Mouse (Mus musculus): ENCODE data around the gene Arhgap33. TPM values are rescaled to one million over a fixed set of nuclear protein-coding genes. Genes with fewer than 3 reads are reported as not detected.
A peak's percentile ranks its signal among the peaks of the same experiment; 100 is the strongest.

Gene Arhgap33
- polyA plus RNA-seq (2016; fragmentation: Nextera tagmentation; extraction: Ambion mirVana): 4.0 and 4.8 TPM in 2 replicates

DNA sequence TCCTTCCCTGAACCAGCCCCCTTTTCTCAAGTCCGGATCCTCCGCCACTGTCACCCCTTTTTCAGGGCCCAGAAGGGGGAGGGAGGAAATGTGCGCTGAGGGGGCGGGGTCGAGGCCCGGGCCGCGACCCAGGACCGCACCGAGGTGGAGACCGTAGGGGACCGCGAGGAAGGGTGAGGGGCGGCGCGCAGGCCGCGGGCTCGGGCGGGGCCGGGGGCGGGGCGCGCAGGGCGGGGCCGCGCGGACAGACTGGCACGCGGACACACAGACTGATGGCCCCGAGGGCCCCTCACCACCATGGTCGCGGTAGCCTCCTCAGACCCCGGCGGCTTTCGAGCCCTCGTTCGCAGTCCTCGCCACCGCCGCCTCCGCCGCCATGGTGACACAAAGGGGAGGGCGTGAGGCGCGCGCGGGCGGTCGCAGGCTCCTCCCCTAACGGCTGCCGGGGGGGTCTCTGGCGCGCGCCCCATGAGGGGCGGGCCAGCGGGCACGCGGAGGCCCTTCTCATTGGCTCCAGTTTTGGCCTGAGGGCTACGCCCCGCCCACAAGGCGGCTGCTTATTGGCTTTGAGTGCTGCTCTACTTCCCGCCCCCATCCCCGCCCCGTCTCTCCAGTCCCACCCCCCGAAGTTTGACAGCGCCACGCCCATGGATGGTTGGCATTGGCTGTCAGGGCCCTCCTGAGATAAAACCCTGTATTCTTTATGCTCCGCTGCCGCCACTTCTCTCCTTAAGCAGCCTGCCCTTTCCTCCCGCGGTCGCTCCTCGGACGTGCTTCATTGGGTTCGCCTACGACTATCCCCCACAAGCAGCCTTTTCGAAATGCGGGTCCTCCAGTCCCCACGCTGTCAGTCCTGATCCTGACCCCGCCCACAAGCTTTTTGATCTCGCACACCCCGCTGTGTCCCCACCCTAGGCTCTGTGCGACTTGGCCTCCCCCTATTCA is at the start of gene Arhgap33:
Gene Arhgap33, minus strand, starts transcription at position 428 of the 945 bp plus-strand sequence.
- Histone ChIP-seq H3K27ac (peak within 1 kb of the TSS; percentile 83), H3K4me3 (peak within 1 kb of the TSS; percentile 77), H3K36me3 (peaks cover 40% of the 10 kb centered on the region), H3K9ac (peak within 1 kb of the TSS; percentile 83), H3K9me3 (replicated peaks) (no peaks in the 10 kb centered on the region), H3K27me3 (replicated peaks) (no peaks in the 10 kb centered on the region), H3K4me2 (peak within 1 kb of the TSS; percentile 99), H3K4me1 (peaks cover 43% of the 10 kb centered on the region)
- WGBS (ENCODE audit: insufficient replicate concordance): 4% methylated on average over 82 of the region's 84 CpGs
- ATAC-seq: peak; percentile 93

DNA sequence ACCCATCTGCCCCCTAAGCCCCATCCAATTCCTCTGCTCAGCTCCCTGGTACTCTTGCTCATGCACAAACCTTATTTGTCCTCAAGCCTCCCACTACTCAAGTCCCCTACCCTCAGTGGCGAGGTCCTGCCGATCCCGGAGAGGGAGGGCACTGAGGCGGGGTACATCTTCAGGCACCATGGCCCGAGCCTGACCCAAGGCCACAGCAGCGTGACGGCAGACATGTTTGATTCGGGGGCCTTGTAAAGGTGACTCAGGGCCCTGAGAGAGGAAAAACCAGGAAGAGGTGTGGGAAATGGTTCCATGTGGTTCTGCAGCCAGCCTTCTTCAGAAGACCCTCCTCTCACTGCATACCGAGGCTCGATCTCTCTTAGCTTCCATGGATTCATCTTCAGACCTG is 49.5 kb upstream of the Arhgap33 start:
- no peak for ATAC-seq
- no peaks in the 10 kb centered on the region for H3K27me3 ChIP-seq (replicated peaks)
- WGBS (ENCODE audit: insufficient replicate concordance): 91% methylated on average over 10 of the region's 10 CpGs

DNA sequence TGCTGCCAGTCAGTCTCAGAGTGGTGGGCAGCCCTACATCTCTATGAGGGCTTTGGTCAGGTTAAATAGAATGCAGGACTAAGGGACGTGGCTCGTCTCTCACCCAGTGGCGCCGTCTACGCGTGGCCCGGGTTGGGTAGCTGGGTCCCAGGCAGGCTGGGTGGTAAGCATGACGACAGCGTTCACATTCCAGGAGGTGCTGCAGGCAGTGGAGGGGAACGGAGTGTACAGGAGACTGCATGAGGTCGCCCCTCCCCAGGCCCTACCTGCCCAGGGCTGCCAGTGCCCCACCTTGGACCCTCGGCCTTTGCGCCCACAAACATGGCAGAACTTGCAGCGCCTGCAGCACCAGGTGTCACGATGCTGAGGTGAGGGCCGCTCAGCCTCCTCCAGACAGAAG is 46.7 kb upstream of the Arhgap33 start:
- peaks cover 4% of the 10 kb centered on the region for H3K4me1 ChIP-seq
- peaks cover 100% of the 10 kb centered on the region for H3K36me3 ChIP-seq
- H3K27me3 ChIP-seq (replicated peaks): no peaks in the 10 kb centered on the region
- no peak overlapping the region for H3K4me2 ChIP-seq
- no peak overlapping the region for H3K27ac ChIP-seq
- H3K9me3 ChIP-seq (replicated peaks): no peaks in the 10 kb centered on the region
- no peak overlapping the region for H3K4me3 ChIP-seq
- no peak for ATAC-seq
- H3K9ac ChIP-seq: no peak overlapping the region
- WGBS (ENCODE audit: insufficient replicate concordance): 93% methylated on average over 16 of the region's 16 CpGs

More for the DNA sequence above, 49.5 kb upstream of the Arhgap33 start:
- H3K4me1 ChIP-seq: peaks cover 16% of the 10 kb centered on the region
- peaks cover 77% of the 10 kb centered on the region for H3K36me3 ChIP-seq
- H3K27ac ChIP-seq: no peak overlapping the region
- no peaks in the 10 kb centered on the region for H3K9me3 ChIP-seq (replicated peaks)
- H3K9ac ChIP-seq: no peak overlapping the region
- no peak overlapping the region for H3K4me3 ChIP-seq
- no peak overlapping the region for H3K4me2 ChIP-seq

DNA sequence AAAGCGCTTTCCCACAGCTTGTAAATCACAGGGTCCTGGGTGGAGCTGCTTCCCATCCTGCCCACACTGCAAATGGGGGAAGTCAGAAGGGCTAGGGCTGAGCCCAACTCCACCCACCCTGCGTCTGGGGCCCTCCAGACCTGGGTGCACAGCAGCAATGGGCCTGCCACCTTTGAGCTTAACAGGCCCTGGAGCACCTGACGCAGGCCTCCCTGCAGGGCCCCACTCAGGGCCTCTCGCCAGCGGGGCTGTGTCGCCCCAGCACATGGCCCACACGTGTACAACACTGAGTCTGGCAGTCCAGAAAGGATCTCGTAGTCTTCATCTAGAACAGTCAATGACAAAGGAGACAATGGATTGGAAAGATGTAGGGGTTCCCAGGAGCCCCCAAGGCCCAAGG is 45.1 kb upstream of the Arhgap33 start:
- H3K36me3 ChIP-seq: peaks cover 100% of the 10 kb centered on the region
- no peak overlapping the region for H3K27ac ChIP-seq
- no peaks in the 10 kb centered on the region for H3K27me3 ChIP-seq (replicated peaks)
- no peak overlapping the region for H3K9ac ChIP-seq
- H3K4me3 ChIP-seq: no peak overlapping the region
- H3K4me1 ChIP-seq: no peaks in the 10 kb centered on the region
- H3K9me3 ChIP-seq (replicated peaks): no peaks in the 10 kb centered on the region
- 86% methylated on average over 8 of the region's 8 CpGs for WGBS (ENCODE audit: insufficient replicate concordance)
- no peak overlapping the region for H3K4me2 ChIP-seq
- ATAC-seq: no peak

DNA sequence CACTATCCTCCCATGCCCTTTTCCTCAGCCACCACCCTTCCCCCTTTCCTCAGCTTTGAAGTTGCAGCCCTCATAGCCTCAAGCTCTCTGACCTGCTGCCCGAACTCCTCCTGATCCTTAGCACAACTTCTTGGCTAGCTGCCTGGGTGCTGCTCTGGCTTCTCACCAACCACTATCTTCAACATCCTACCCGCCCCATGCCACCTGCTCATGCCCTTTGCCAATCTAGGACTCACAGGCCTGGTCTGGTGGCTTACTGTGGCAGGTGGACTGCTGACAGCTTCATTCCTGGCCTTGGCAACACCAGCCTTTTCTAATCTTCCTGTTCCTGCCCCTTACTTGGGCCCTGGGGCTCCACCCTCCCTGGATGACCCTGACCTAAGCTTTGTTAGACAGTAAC is 38.1 kb upstream of the Arhgap33 start:
- WGBS (ENCODE audit: insufficient replicate concordance): 74% methylated on average over 2 of the region's 2 CpGs
- H3K4me3 ChIP-seq: no peak overlapping the region
- peaks cover 100% of the 10 kb centered on the region for H3K36me3 ChIP-seq
- no peaks in the 10 kb centered on the region for H3K9me3 ChIP-seq (replicated peaks)
- no peak overlapping the region for H3K9ac ChIP-seq
- no peaks in the 10 kb centered on the region for H3K27me3 ChIP-seq (replicated peaks)
- no peak for ATAC-seq
- no peak overlapping the region for H3K4me2 ChIP-seq
- H3K27ac ChIP-seq: no peak overlapping the region
- peaks cover 20% of the 10 kb centered on the region for H3K4me1 ChIP-seq

DNA sequence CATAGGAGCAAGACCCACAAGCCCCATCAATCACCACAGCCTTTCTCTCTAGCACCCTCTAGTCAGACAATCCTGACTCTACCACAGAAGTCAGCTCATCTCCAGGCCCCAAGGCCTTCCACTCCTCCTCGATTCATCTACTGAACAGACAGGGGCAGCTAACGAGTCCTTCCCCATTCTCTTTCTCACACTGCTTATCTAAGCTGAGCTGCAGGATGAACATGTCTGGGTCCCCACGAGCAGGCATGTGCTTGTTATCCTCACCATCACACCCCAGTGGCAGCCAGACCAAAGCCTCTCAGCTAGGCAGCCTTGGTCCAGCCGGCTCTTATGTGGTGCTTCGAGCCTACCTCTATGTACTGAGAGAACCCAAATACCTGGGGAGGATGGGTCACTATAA is 37.5 kb upstream of the Arhgap33 start:
- H3K4me2 ChIP-seq: no peak overlapping the region
- 59% methylated on average over 5 of the region's 5 CpGs for WGBS (ENCODE audit: insufficient replicate concordance)
- 0 out of 2 replicates have a peak overlapping the region, but pooled peaks have one; percentile 43 for H3K27ac ChIP-seq
- peaks cover 98% of the 10 kb centered on the region for H3K36me3 ChIP-seq
- ATAC-seq: 0 out of 2 replicates have a peak, but pooled peaks have one; percentile 36
- H3K4me3 ChIP-seq: no peak overlapping the region
- no peaks in the 10 kb centered on the region for H3K27me3 ChIP-seq (replicated peaks)
- H3K9ac ChIP-seq: no peak overlapping the region
- no peaks in the 10 kb centered on the region for H3K9me3 ChIP-seq (replicated peaks)
- H3K4me1 ChIP-seq: peaks cover 20% of the 10 kb centered on the region

DNA sequence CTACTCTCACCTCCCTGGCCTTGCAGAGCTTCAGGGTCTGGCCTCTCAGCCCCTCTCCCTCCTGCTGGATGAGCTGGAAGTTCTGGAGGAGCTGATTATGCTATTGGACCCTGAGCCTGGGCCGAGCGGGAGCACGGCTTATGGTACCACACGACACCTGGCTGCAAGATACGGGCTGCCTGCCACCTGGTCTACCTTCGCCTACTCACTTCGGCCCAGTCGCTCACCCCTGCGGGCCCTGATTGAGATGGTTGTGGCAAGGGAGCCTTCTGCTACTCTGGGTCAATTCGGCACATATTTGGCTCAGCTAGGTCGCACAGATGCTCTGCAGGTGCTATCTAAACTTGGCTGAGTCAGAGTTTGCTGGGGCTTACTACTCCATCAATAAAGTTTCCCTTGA is 32.7 kb upstream of the Arhgap33 start:
- H3K9me3 ChIP-seq (replicated peaks): no peaks in the 10 kb centered on the region
- WGBS (ENCODE audit: insufficient replicate concordance): 87% methylated on average over 11 of the region's 11 CpGs
- no peaks in the 10 kb centered on the region for H3K27me3 ChIP-seq (replicated peaks)
- H3K4me2 ChIP-seq: no peak overlapping the region
- H3K4me3 ChIP-seq: no peak overlapping the region
- peaks cover 82% of the 10 kb centered on the region for H3K36me3 ChIP-seq
- no peak overlapping the region for H3K9ac ChIP-seq
- no peak overlapping the region for H3K27ac ChIP-seq
- peaks cover 21% of the 10 kb centered on the region for H3K4me1 ChIP-seq
- ATAC-seq: no peak

DNA sequence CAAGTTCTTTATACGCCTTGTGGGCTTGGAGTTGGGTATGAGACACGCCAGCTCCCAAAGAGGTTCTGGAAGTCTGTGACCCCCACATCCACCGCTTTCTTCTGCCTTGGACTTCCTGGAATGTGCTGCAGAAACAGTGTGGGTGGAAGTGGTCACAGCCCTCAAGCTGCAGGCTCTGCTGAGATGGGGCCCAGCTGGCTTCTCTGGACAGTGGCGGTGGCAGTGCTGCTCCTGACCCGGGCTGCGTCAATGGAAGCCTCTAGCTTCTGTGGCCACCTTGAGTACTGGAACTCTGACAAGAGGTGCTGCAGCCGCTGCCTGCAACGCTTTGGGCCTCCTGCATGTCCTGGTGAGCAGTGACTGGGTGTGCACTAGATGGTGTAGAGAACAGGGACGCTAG is 31.2 kb upstream of the Arhgap33 start:
- no peak overlapping the region for H3K4me3 ChIP-seq

DNA sequence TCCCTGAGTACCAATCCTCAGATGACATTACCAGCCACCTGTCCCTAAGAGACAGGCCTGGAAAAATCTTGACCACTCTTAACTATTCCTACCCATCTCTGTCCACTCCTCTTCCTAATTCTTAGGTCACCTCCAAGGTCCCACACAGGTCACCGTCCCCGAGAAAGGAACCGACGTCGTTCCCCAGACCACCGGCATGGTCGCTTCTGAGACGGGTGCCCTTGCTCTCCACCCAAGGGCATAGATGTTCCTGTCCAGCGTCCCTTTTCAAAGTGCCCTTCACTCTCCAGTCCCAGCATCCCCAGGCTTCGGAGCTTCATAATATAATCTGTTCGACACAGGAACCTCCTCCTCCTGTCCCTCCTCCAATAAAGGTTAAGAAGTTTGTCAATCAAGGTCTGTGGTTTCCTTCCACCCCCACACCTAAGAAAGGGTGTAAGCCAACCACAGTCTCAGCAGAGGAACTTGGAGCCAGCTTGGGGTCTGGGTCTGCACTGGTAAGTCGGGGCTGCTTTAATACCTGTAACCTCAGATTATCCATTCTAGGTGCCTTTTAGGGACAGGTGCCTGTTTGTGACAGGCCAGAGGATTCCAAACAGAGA is 30.2 kb upstream of the Arhgap33 start, which contains the start of gene Igflr1:
Gene Igflr1, plus strand, starts transcription at position 458 of the 602 bp plus-strand sequence.
- no peak for ATAC-seq
- H3K9me3 ChIP-seq (replicated peaks): no peaks in the 10 kb centered on the region
- H3K36me3 ChIP-seq: peaks cover 61% of the 10 kb centered on the region
- 82% methylated on average over 12 of the region's 12 CpGs for WGBS (ENCODE audit: insufficient replicate concordance)
- peaks cover 30% of the 10 kb centered on the region for H3K4me1 ChIP-seq
- peak within 1 kb of the TSS; percentile 83 for H3K4me3 ChIP-seq
- no peaks in the 10 kb centered on the region for H3K27me3 ChIP-seq (replicated peaks)
- no peak within 1 kb of the TSS for H3K9ac ChIP-seq
- H3K27ac ChIP-seq: 0 out of 2 replicates have a peak within 1 kb of the TSS, but pooled peaks have one; percentile 96
- H3K4me2 ChIP-seq: peak within 1 kb of the TSS; percentile 82

More for the DNA sequence above, 31.2 kb upstream of the Arhgap33 start:
- WGBS (ENCODE audit: insufficient replicate concordance): 77% methylated on average over 9 of the region's 9 CpGs
- H3K36me3 ChIP-seq: peaks cover 71% of the 10 kb centered on the region
- H3K4me1 ChIP-seq: peaks cover 23% of the 10 kb centered on the region
- no peak for ATAC-seq
- no peaks in the 10 kb centered on the region for H3K27me3 ChIP-seq (replicated peaks)
- H3K27ac ChIP-seq: no peak overlapping the region
- H3K4me2 ChIP-seq: no peak overlapping the region
- no peaks in the 10 kb centered on the region for H3K9me3 ChIP-seq (replicated peaks)
- no peak overlapping the region for H3K9ac ChIP-seq

DNA sequence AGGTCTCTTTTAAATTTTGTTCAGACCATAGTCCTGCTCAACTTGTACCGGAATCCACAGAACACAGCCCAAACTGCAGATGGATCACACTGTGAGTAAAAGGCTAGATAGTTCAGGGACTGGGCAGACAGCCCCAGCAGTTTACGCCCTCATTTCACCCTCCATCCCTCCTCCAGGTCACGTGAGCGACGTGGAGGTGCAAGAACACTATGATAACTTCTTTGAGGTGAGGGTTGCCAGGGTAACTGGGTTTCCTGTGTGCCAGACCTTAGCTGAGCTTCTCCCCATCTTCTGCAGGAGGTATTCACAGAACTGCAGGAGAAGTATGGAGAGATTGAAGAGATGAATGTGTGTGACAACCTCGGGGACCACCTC is 29.0 kb upstream of the Arhgap33 start:
- H3K4me3 ChIP-seq: peak overlapping the region; percentile 83
- no peaks in the 10 kb centered on the region for H3K9me3 ChIP-seq (replicated peaks)
- H3K4me2 ChIP-seq: peak overlapping the region; percentile 82
- peaks cover 35% of the 10 kb centered on the region for H3K4me1 ChIP-seq
- ATAC-seq: no peak
- 19% methylated on average over 6 of the region's 6 CpGs for WGBS (ENCODE audit: insufficient replicate concordance)
- H3K27ac ChIP-seq: peak overlapping the region; percentile 96
- H3K9ac ChIP-seq: peak overlapping the region; percentile 79
- no peaks in the 10 kb centered on the region for H3K27me3 ChIP-seq (replicated peaks)
- H3K36me3 ChIP-seq: peaks cover 49% of the 10 kb centered on the region

DNA sequence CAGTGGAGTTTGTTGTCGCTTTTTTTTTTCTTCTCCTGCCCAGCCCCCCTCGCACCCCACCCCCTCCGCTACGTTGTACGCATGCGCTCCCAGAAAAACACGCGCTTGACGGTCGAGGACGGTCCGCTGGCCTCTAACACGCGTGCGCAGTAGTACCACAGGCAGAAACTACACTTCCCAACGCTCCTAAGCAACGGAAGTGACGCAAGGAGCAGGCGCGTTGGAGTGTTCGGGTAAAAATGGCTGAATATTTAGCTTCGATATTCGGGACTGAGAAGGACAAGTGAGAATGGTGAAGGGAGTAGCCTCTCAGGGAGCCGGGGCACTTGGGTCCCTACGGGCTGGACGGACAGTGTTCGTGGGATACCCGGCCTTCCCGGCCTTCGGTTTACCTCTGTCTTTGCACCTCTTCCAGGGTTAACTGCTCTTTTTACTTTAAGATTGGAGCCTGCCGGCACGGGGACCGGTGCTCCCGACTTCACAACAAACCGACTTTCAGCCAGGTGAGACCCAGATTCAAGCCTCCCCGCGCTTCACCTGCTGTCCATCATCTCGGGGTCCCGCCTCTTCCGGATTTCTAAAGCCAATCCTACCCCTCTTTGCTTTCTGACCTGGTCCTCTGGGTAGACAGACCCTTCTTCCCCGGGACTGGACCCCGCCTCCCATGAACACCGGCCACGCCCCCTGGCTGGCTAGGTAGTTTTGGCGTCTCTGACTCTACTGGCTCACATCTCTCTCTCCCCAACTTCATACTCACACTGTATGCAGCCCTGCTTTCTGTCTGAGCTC is 28.5 kb upstream of the Arhgap33 start, which contains the start of the genes U2af1l4, Gm49396 and Psenen:
Gene U2af1l4, plus strand, starts transcription at position 185 of the 789 bp plus-strand sequence.
Gene Gm49396, plus strand, starts transcription at position 228 of the 789 bp plus-strand sequence.
Gene Psenen, minus strand, starts transcription at position 511 of the 789 bp plus-strand sequence.
- Histone ChIP-seq H3K4me1 (peaks cover 40% of the 10 kb centered on the region), H3K27me3 (replicated peaks) (no peaks in the 10 kb centered on the region), H3K9ac (peak within 1 kb of the TSS; percentile 79), H3K4me2 (peak within 1 kb of the TSS; percentile 82), H3K36me3 (peaks cover 43% of the 10 kb centered on the region), H3K9me3 (replicated peaks) (no peaks in the 10 kb centered on the region), H3K27ac (peak within 1 kb of the TSS; percentile 96), H3K4me3 (peak within 1 kb of the TSS; percentile 83)
- ATAC-seq: peak; percentile 83
- under 1% methylated on average over 45 of the region's 45 CpGs for WGBS (ENCODE audit: insufficient replicate concordance)
